Mouse (Mus musculus): ENCODE measurements around the gene Gm11060. TPM values are rescaled to one million over a fixed set of nuclear protein-coding genes. Genes with fewer than 3 reads are reported as not detected.

Gene Gm11060
- polyA plus RNA-seq (2012; rRNA removed; ENCODE audit: low replicate concordance) = not detected in 2 replicates

DNA sequence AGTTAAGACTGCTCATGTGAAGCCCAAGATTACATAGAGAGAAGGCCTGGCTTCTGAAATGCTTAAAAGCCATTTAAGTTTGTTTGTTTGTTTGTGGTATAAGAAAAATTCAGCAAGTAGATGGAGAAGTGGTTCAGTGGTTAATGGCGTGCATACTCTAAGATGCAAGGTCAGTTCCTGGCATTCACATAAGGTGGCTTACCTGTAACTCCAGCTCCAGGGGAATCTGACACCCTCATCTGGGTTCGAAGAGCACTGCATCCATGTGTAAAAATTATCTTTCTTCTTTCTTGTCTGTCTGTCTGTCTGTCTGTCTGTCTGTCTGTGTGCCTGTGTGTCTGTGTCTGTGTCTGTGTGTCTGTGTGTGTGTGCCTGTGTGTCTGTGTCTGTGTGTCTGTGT is at the start of gene Gm11060:
Gm11060 (plus strand) TSS at position 301 of the 400 bp plus-strand sequence.

DNA sequence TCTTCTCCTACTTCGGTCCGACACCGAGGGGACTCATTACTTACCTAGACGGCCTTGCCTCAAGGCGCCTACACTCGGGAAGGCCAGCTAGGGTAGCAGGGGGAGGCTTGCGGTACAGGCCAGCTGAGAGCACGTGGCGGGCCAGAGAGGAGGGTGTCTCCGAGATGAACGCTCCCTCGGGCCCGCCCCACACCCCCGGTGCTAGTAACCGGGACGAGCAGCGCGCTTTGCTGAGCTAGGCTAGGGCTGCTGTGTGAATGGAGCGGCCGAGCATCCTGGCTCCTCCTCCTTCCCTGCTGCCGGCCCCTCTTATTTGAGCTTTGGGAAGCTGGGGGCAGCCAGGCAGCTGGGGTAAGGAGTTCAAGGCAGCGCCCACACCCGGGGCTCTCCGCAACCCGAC is 34.5 kb downstream of the Gm11060 start, which contains the start of gene Wt1:
Wt1 (plus strand) TSS at position 251 of the 400 bp plus-strand sequence.

Other genes starting within 250 kb of the Gm11060 start
- 0.14 and 0.18 TPM in 2 replicates for gene Prrg4, start 242.1 kb upstream of the Gm11060 start, polyA plus RNA-seq (2012; rRNA removed; ENCODE audit: low replicate concordance)
- not detected in 2 replicates for gene Ccdc73, start 224.2 kb upstream of the Gm11060 start, polyA plus RNA-seq (2012; rRNA removed; ENCODE audit: low replicate concordance)
- gene Eif3m, start 74.9 kb upstream of the Gm11060 start, polyA plus RNA-seq (2012; rRNA removed; ENCODE audit: low replicate concordance) = 2.6 and 4.4 TPM in 2 replicates
- gene Wt1, start 34.5 kb downstream of the Gm11060 start, polyA plus RNA-seq (2012; rRNA removed; ENCODE audit: low replicate concordance) = 1.2 TPM in 2 replicates
- gene Them7, start 132.3 kb downstream of the Gm11060 start, polyA plus RNA-seq (2012; rRNA removed; ENCODE audit: low replicate concordance) = 0.43 TPM in 1 of 2 replicates, not detected in the other